Mouse (Mus musculus) liver, embryonic 13.5 days (tissue): ENCODE data around the gene Hipk1. TPM values are rescaled to one million over a fixed set of nuclear protein-coding genes. Genes with fewer than 3 reads are reported as not detected.

Experiments used
- ATAC-seq: fragments of 200-750 bp; cut with Nextera tagmentation; 2 replicates; pipeline ENCODE4 v1.8.0; 2017; ENCODE audit warnings: low read depth, mild to moderate bottlenecking, moderate number of reproducible peaks, moderate library complexity
- DNase-seq: peaks from one replicate; pipeline ENCODE4 v3.0.0; 2022
- H3K27ac ChIP-seq: fragments of 300-500 bp; sonication (generic); 2 replicates; pipeline ENCODE4 v1.5.1; 2015; ENCODE audit warnings: moderate library complexity, mild to moderate bottlenecking, inconsistent platforms
- H3K27me3 ChIP-seq: fragments of 300-500 bp; sonication (generic); 2 replicates; pipeline ENCODE4 v1.6.1; 2015; ENCODE audit warnings: mild to moderate bottlenecking, inconsistent platforms
- H3K36me3 ChIP-seq: fragments of 300-500 bp; sonication (generic); 2 replicates; pipeline ENCODE4 v1.6.1; 2015; ENCODE audit warnings: mild to moderate bottlenecking, inconsistent platforms
- H3K4me1 ChIP-seq: fragments of 300-500 bp; sonication (generic); replicated peaks from 2 replicates; pipeline ENCODE4 v1.6.1; 2015; ENCODE audit warnings: inconsistent platforms
- H3K4me2 ChIP-seq: fragments of 300-500 bp; sonication (generic); 2 replicates; pipeline ENCODE4 v1.6.1; 2015; ENCODE audit warnings: inconsistent platforms, mild to moderate bottlenecking, moderate library complexity
- H3K4me3 ChIP-seq: fragments of 300-500 bp; sonication (generic); replicated peaks from 2 replicates; pipeline ENCODE4 v1.5.1; 2015; ENCODE audit warnings: mild to moderate bottlenecking, inconsistent platforms
- H3K9ac ChIP-seq: fragments of 300-500 bp; sonication (generic); 2 replicates; pipeline ENCODE4 v1.6.1; 2015; ENCODE audit warnings: mild to moderate bottlenecking, inconsistent platforms
- H3K9me3 ChIP-seq: fragments of 300-500 bp; sonication (generic); replicated peaks from 2 replicates; pipeline ENCODE4 v1.6.1; 2016; ENCODE audit warnings: inconsistent platforms
- WGBS: fragments of 180-500 bp; shearing (Covaris S2); methylation state at CpG from one replicate; pipeline ENCODE4 v1.1.7; 2015; ENCODE audit not compliant: insufficient replicate concordance; 5-methylcytosine and 5-hydroxymethylcytosine counted together
- polyA plus RNA-seq: library from polyadenylated mRNA; unstranded; fragments of >200 nt; fragmentation: Nextera tagmentation; extraction: Ambion mirVana; gene quantifications from 2 replicates; pipeline ENCODE4 v1.2.1, GENCODE M21; 2015

Gene Hipk1
- polyA plus RNA-seq, 1 experiment from 2014 or later, result 12.8 TPM

GRCm38 (mm10) chr3:103745001-103745770 lies 46.2 kb downstream of the Hipk1 start:
- Histone ChIP-seq H3K4me3 (no peak overlapping the region), H3K4me1 (0 out of 2 replicates have a peak, but pooled peaks cover 3% of the 10 kb centered on the region), H3K4me2 (no peak overlapping the region), H3K27me3 (no peaks in the 10 kb centered on the region), H3K9me3 (no peaks in the 10 kb centered on the region), H3K9ac (no peak overlapping the region), H3K27ac (no peak overlapping the region), H3K36me3 (peaks cover 96% of the 10 kb centered on the region)
- DNase-seq (no peak), ATAC-seq (no peak)
- WGBS, result 84% methylated on average over 14 of the region's 14 CpGs

GRCm38 (mm10) chr3:103743208-103743607 lies 48.2 kb downstream of the Hipk1 start:
- H3K4me2 ChIP-seq, result no peak overlapping the region
- peaks cover 13% of the 10 kb centered on the region for H3K4me1 ChIP-seq
- peaks cover 76% of the 10 kb centered on the region for H3K36me3 ChIP-seq
- no peaks in the 10 kb centered on the region for H3K9me3 ChIP-seq
- H3K27ac ChIP-seq, result no peak overlapping the region
- ATAC-seq (no peak), DNase-seq (no peak)
- WGBS, result 87% methylated on average over 6 of the region's 6 CpGs
- H3K4me3 ChIP-seq, result no peak overlapping the region
- no peaks in the 10 kb centered on the region for H3K27me3 ChIP-seq
- H3K9ac ChIP-seq, result no peak overlapping the region

- Histone ChIP-seq H3K27ac (no peak overlapping the region), H3K4me3 (no peak overlapping the region), H3K9ac (no peak overlapping the region), H3K27me3 (no peaks in the 10 kb centered on the region), H3K4me2 (no peak overlapping the region), H3K9me3 (no peaks in the 10 kb centered on the region), H3K36me3 (peaks cover 62% of the 10 kb centered on the region), H3K4me1 (peaks cover 26% of the 10 kb centered on the region)
- ATAC-seq, result no peak
- DNase-seq, result no peak
- WGBS, result 75% methylated on average over 5 of the region's 5 CpGs
These were observed 51.0 kb downstream of the Hipk1 start for GRCm38 (mm10) chr3:103740342-103740741.

GRCm38 (mm10) chr3:103739329-103739728 lies 52.0 kb downstream of the Hipk1 start, which contains the start of gene Gm10964:
TSS of gene Gm10964 (plus strand) at chr3:103739366.
- H3K4me3 ChIP-seq, result peak within 1 kb of the TSS; percentile 47
- peak within 1 kb of the TSS; percentile 69 for H3K4me2 ChIP-seq
- DNase-seq, result no peak
- no peak within 1 kb of the TSS for H3K9ac ChIP-seq
- H3K36me3 ChIP-seq, result peaks cover 52% of the 10 kb centered on the region
- no peak for ATAC-seq
- peaks cover 32% of the 10 kb centered on the region for H3K4me1 ChIP-seq
- 90% methylated on average over 1 of the region's 1 CpGs for WGBS
- H3K27ac ChIP-seq, result peak within 1 kb of the TSS; percentile 68
- no peaks in the 10 kb centered on the region for H3K9me3 ChIP-seq
- no peaks in the 10 kb centered on the region for H3K27me3 ChIP-seq

- no peaks in the 10 kb centered on the region for H3K27me3 ChIP-seq
- H3K9me3 ChIP-seq, result no peaks in the 10 kb centered on the region
- H3K4me2 ChIP-seq, result peak within 1 kb of the TSS; percentile 69
- DNase-seq (peak; percentile 47), ATAC-seq (peak; percentile 75)
- no peak within 1 kb of the TSS for H3K9ac ChIP-seq
- H3K4me1 ChIP-seq, result peaks cover 37% of the 10 kb centered on the region
- peak within 1 kb of the TSS; percentile 47 for H3K4me3 ChIP-seq
- peak within 1 kb of the TSS; percentile 68 for H3K27ac ChIP-seq
- peaks cover 38% of the 10 kb centered on the region for H3K36me3 ChIP-seq
- 3% methylated on average over 18 of the region's 18 CpGs for WGBS
These were observed 53.4 kb downstream of the Hipk1 start, which contains the start of gene Olfml3 for GRCm38 (mm10) chr3:103737778-103738571. TSS of gene Olfml3 (minus strand) at chr3:103738001.

- H3K9me3 ChIP-seq, result no peaks in the 10 kb centered on the region
- DNase-seq, result no peak
- peaks cover 34% of the 10 kb centered on the region for H3K36me3 ChIP-seq
- no peaks in the 10 kb centered on the region for H3K27me3 ChIP-seq
- H3K9ac ChIP-seq, result no peak overlapping the region
- 77% methylated on average over 16 of the region's 16 CpGs for WGBS
- no peak for ATAC-seq
- H3K4me3 ChIP-seq, result peak overlapping the region; percentile 47; the same call in 1 of the 2 replicates
- H3K4me2 ChIP-seq, result peak overlapping the region; percentile 69
- H3K27ac ChIP-seq, result peak overlapping the region; percentile 68; the same call in 1 of the 2 replicates
- H3K4me1 ChIP-seq, result peaks cover 37% of the 10 kb centered on the region
These were observed 54.2 kb downstream of the Hipk1 start for GRCm38 (mm10) chr3:103737061-103737754.

GRCm38 (mm10) chr3:103735776-103736600 lies 55.4 kb downstream of the Hipk1 start:
- ATAC-seq, result no peak
- H3K27me3 ChIP-seq, result no peaks in the 10 kb centered on the region
- WGBS, result 83% methylated on average over 28 of the region's 28 CpGs
- H3K36me3 ChIP-seq, result peaks cover 22% of the 10 kb centered on the region
- no peak overlapping the region for H3K27ac ChIP-seq
- H3K9ac ChIP-seq, result no peak overlapping the region
- H3K4me1 ChIP-seq, result peaks cover 37% of the 10 kb centered on the region
- no peak overlapping the region for H3K4me2 ChIP-seq
- H3K4me3 ChIP-seq, result no peak overlapping the region
- H3K9me3 ChIP-seq, result no peaks in the 10 kb centered on the region
- DNase-seq, result no peak

GRCm38 (mm10) chr3:103734696-103735519 lies 56.5 kb downstream of the Hipk1 start:
- Histone ChIP-seq H3K27ac (no peak overlapping the region), H3K9me3 (no peaks in the 10 kb centered on the region), H3K27me3 (no peaks in the 10 kb centered on the region), H3K4me2 (peak overlapping the region; percentile 12; the same call in 1 of the 2 replicates), H3K4me1 (peaks cover 37% of the 10 kb centered on the region), H3K4me3 (no peak overlapping the region), H3K9ac (no peak overlapping the region), H3K36me3 (peaks cover 14% of the 10 kb centered on the region)
- ATAC-seq (no peak), DNase-seq (no peak)
- 35% methylated on average over 11 of the region's 11 CpGs for WGBS

GRCm38 (mm10) chr3:103733799-103734695 lies 57.3 kb downstream of the Hipk1 start:
- ATAC-seq (no peak), DNase-seq (no peak)
- Histone ChIP-seq H3K4me1 (peaks cover 34% of the 10 kb centered on the region), H3K9me3 (no peaks in the 10 kb centered on the region), H3K4me3 (no peak overlapping the region), H3K27ac (no peak overlapping the region), H3K36me3 (peaks cover 14% of the 10 kb centered on the region), H3K4me2 (no peak overlapping the region), H3K9ac (no peak overlapping the region), H3K27me3 (no peaks in the 10 kb centered on the region)
- 69% methylated on average over 19 of the region's 19 CpGs for WGBS
